Mouse (Mus musculus) CH12.LX (cell line): ENCODE data around the gene Orai1. TPM values are rescaled to one million over a fixed set of nuclear protein-coding genes. Genes with fewer than 3 reads are reported as not detected.

ENCODE experiments used
- DNase-seq: peaks from one replicate; pipeline ENCODE4 v3.0.0-alpha.2; 2013; ENCODE audit errors: extremely low read depth
- H3K27ac ChIP-seq: 2 replicates; pipeline ENCODE4 v1.5.1; 2012; ENCODE audit warnings: low read depth, mild to moderate bottlenecking, control low read depth, moderate library complexity; ENCODE audit not compliant: insufficient read depth
- H3K27me3 ChIP-seq: replicated peaks from 2 replicates; pipeline ENCODE3; 2012; ENCODE audit warnings: inconsistent platforms
- H3K36me3 ChIP-seq, 2 experiments: replicated peaks in 1 of 2; 2 replicates each; pipeline versions ENCODE3 to v1.6.1; 2012; ENCODE audit warnings: inconsistent platforms in 1 of 2, low read length in 1 of 2, mild to moderate bottlenecking in 1 of 2, mixed read lengths in 1 of 2, moderate library complexity in 1 of 2; ENCODE audit not compliant: control insufficient read depth in 1 of 2, insufficient read depth in 1 of 2
- H3K4me1 ChIP-seq, 2 experiments: 2 replicates each; pipeline ENCODE4 v1.6.1; 2012; ENCODE audit warnings: inconsistent platforms in 1 of 2, moderate library complexity in 1 of 2; ENCODE audit not compliant: insufficient read depth in 2 of 2, control insufficient read depth in 1 of 2
- H3K4me2 ChIP-seq: 2 replicates; pipeline ENCODE4 v1.6.1; 2012; ENCODE audit warnings: low read depth, mild to moderate bottlenecking, control low read depth; ENCODE audit not compliant: poor library complexity, insufficient read depth, severe bottlenecking
- H3K4me3 ChIP-seq, 3 experiments: fragments of 150-350 bp in 1 of 3; sonication (generic) in 1 of 3; replicated peaks in 1 of 3; 2 replicates each; pipeline versions ENCODE3 to v1.5.1; 2011 to 2012; ENCODE audit warnings: low read depth in 2 of 3, low read length in 2 of 3, mild to moderate bottlenecking in 2 of 3, moderate library complexity in 2 of 3, control low read depth in 1 of 3, improper control_type of control experiment in 1 of 3, inconsistent platforms in 1 of 3, mixed read lengths in 1 of 3; ENCODE audit not compliant: poor library complexity in 1 of 3
- H3K79me2 ChIP-seq: replicated peaks from 2 replicates; pipeline ENCODE4 v1.6.1; 2012; ENCODE audit warnings: mild to moderate bottlenecking, moderate library complexity; ENCODE audit not compliant: control insufficient read depth, poor library complexity, insufficient read depth, severe bottlenecking; ENCODE audit errors: extremely low read depth
- H3K9ac ChIP-seq: 2 replicates; pipeline ENCODE4 v1.6.1; 2012; ENCODE audit warnings: low read depth, mild to moderate bottlenecking, control low read depth, moderate library complexity; ENCODE audit not compliant: insufficient read depth
- H3K9me3 ChIP-seq: replicated peaks from 2 replicates; pipeline ENCODE3; 2012; ENCODE audit warnings: low read length, inconsistent platforms, mixed read lengths
- CTCF ChIP-seq, 2 experiments: IDR thresholded peaks in 1 of 2; conservative IDR thresholded peaks in 1 of 2; 2 replicates each; pipeline ENCODE4 v1.5.1; 2011 to 2012; ENCODE audit warnings: low read depth in 2 of 2, low read length in 2 of 2, improper control_type of control experiment in 1 of 2, inconsistent platforms in 1 of 2, mild to moderate bottlenecking in 1 of 2, moderate library complexity in 1 of 2
- ETS1 ChIP-seq: conservative IDR thresholded peaks from 2 replicates; pipeline ENCODE4 v1.6.1; 2012; ENCODE audit warnings: low read depth, mild to moderate bottlenecking, inconsistent platforms, low read length, improper control_type of control experiment, moderate library complexity
- JUN ChIP-seq: IDR thresholded peaks from 2 replicates; pipeline ENCODE4 v1.6.1; 2011; ENCODE audit warnings: low read depth, mild to moderate bottlenecking, low read length, improper control_type of control experiment, moderate library complexity; ENCODE audit not compliant: insufficient read depth
- MAFK ChIP-seq: IDR thresholded peaks from 2 replicates; pipeline ENCODE4 v1.6.1; 2011; ENCODE audit warnings: low read length, improper control_type of control experiment; ENCODE audit not compliant: insufficient replicate concordance
- MXI1 ChIP-seq: IDR thresholded peaks from 2 replicates; pipeline ENCODE4 v1.6.1; 2011; ENCODE audit warnings: mild to moderate bottlenecking, low read depth, low read length, improper control_type of control experiment
- MYC ChIP-seq: IDR thresholded peaks from 2 replicates; pipeline ENCODE4 v1.6.1; 2011; ENCODE audit warnings: low read depth, mild to moderate bottlenecking, improper control_type of control experiment, low read length
- NRF1 ChIP-seq: IDR thresholded peaks from 2 replicates; pipeline ENCODE4 v1.6.1; 2014; ENCODE audit warnings: low read depth, mild to moderate bottlenecking, inconsistent platforms, low read length, improper control_type of control experiment, moderate library complexity
- RAD21 ChIP-seq: IDR thresholded peaks from 2 replicates; pipeline ENCODE4 v1.6.1; 2011; ENCODE audit warnings: low read depth, mild to moderate bottlenecking, low read length, improper control_type of control experiment, moderate library complexity
- SMC3 ChIP-seq: IDR thresholded peaks from 2 replicates; pipeline ENCODE4 v1.6.1; 2011; ENCODE audit warnings: low read depth, low read length, improper control_type of control experiment
- ZC3H11A ChIP-seq: IDR thresholded peaks from 2 replicates; pipeline ENCODE4 v1.6.1; 2012; ENCODE audit warnings: low read depth, mild to moderate bottlenecking, inconsistent platforms, low read length, improper control_type of control experiment
- ZMIZ1 ChIP-seq: IDR thresholded peaks from 2 replicates; pipeline ENCODE4 v1.6.1; 2012; ENCODE audit warnings: low read depth, mild to moderate bottlenecking, inconsistent platforms, low read length, improper control_type of control experiment
- ZNF384 ChIP-seq: IDR thresholded peaks from 2 replicates; pipeline ENCODE4 v1.6.1; 2012; ENCODE audit warnings: low read depth, low read length, improper control_type of control experiment, inconsistent platforms
- dilution Hi-C: fragments of 300-500 bp; cut with MboI; formaldehyde crosslinking; loops from 2 replicates; pipeline ENCODE4 v1.14.3; 2020; ENCODE audit warnings: low sequenced_read_pairs; ENCODE audit not compliant: extremely low pct_unique_long_range_greater_than_20kb, extremely low pct_ligation_motif_present
- in situ Hi-C: fragments of 300-500 bp; cut with MboI; formaldehyde crosslinking; loops from 3 replicates; pipeline ENCODE4 v1.14.3; 2019; ENCODE audit warnings: low sequenced_read_pairs, low pct_ligation_motif_present, low pct_unique_long_range_greater_than_20kb, mixed read lengths
- polyA plus RNA-seq: library from polyadenylated mRNA; unstranded; fragments of >175 nt; gene quantifications from 2 replicates; pipeline ENCODE4 v1.2.1, GENCODE M21; 2012; ENCODE audit warnings: low read depth; ENCODE audit not compliant: insufficient read length
- total RNA-seq, 2 experiments: library from RNA; depleted of rRNA; stranded (reverse); fragments of 300-350 nt in 1 of 2; fragments of >200 nt in 1 of 2; gene quantifications; 2 replicates each; pipeline ENCODE4 v1.2.3; 2012 to 2014

Orai1 gene
- total and polyA plus RNA-seq, 3 experiments = 17.4 to 27.7 (median 17.8) TPM

GRCm38 (mm10) chr5:123059757-123060520 is 45.1 kb downstream of the Orai1 start:
- Histone ChIP-seq H3K27me3 (no peaks in the 10 kb centered on the region), H3K36me3 (no peaks in the 10 kb centered on the region), H3K27ac (no peak overlapping the region), H3K4me3 (no peak overlapping the region), H3K79me2 (no peaks in the 10 kb centered on the region), H3K9ac (no peak overlapping the region), H3K4me2 (no peak overlapping the region)
- dilution Hi-C loops = no loop called here
- in situ Hi-C loops = loop anchor here (5.0 kb wide), 1 partner anchor 72 kb away; the partner anchor contains the start of gene Rhof
- TF ChIP-seq RAD21 (peak; percentile 77), CTCF (conservative IDR thresholded peaks at IDR 0.05 in 1 of 2, IDR thresholded peaks at IDR 0.05 in 1 of 2; ENCODE audit: low read depth in 2 of 2, low read length in 2 of 2) (peak; percentile 58 to 78), MAFK (no peak), SMC3 (peak; percentile 67), NRF1 (no peak), ZC3H11A (0 out of 2 replicates have a peak, but pooled peaks have one; percentile 15), MYC (0 out of 2 replicates have a peak, but pooled peaks have one; percentile 26)
- TF ChIP-seq, all 38 proteins: peak for 5
- DNase-seq = no peak
- Histone ChIP-seq H3K4me1 (peaks cover 3 to 16% of the 10 kb centered on the region in 2 experiments), H3K9me3 (no peaks in the 10 kb centered on the region)

GRCm38 (mm10) chr5:123060706-123061401 is 46.0 kb downstream of the Orai1 start:
- in situ Hi-C loops = loop anchor here (5.0 kb wide), 1 partner anchor 71 kb away; the partner anchor contains the start of gene Rhof
- no peak for DNase-seq
- Histone ChIP-seq H3K4me2 (no peak overlapping the region), H3K27ac (no peak overlapping the region), H3K9me3 (no peaks in the 10 kb centered on the region), H3K4me1 (peaks cover 3 to 16% of the 10 kb centered on the region in 2 experiments), H3K79me2 (no peaks in the 10 kb centered on the region), H3K4me3 (no peak overlapping the region), H3K36me3 (no peaks in the 10 kb centered on the region), H3K9ac (no peak overlapping the region), H3K27me3 (no peaks in the 10 kb centered on the region)
- dilution Hi-C loops = no loop called here
- TF ChIP-seq JUN (no peak), ZNF384 (peak; percentile 48; the same call in 1 of the 2 replicates), MXI1 (no peak), ETS1 (no peak), ZMIZ1 (no peak), NRF1 (no peak)
